In genomic region chr14:23046330-23046729, GRCm38 (mm10) we compare ENCODE assay signal across 9 mouse cellular contexts.
DNase-seq lines count a peak whose midpoint lies in the region; ATAC-seq and TF ChIP-seq lines count a peak whose summit lies in the region.
"Had no signal": no experiment of that assay in that cellular context is flagged by ENCODE, and none has a peak within 500 bp of the region (broad histone marks: within the 10 kb centered on the region; RNA-seq: fewer than 3 reads in every experiment).

No protein-coding gene starts in this region.

- H3K4me3 ChIP-seq in kidney, embryonic 14.5 days (ENCODE audit: low read length): no peak overlapping the region
- H3K4me3 ChIP-seq in limb, embryonic 14.5 days (replicated peaks; ENCODE audit: low read length): no peak overlapping the region
- H3K4me3 ChIP-seq: heart, embryonic 15.5 days had no signal

- no peak for TF ChIP-seq POLR2A in limb, embryonic 14.5 days (IDR thresholded peaks at IDR 0.05; ENCODE audit: borderline replicate concordance, extremely low read depth, insufficient read depth, insufficient read length)

- no peaks in the 10 kb centered on the region for H3K36me3 ChIP-seq in kidney, embryonic 14.5 days (ENCODE audit: control insufficient read depth, insufficient read depth, low read length)
- H3K36me3 ChIP-seq in limb, embryonic 14.5 days (ENCODE audit: control insufficient read depth, insufficient read depth, low read length): no peaks in the 10 kb centered on the region
- H3K36me3 ChIP-seq: heart, embryonic 15.5 days had no signal

- no peak overlapping the region for H3K27ac ChIP-seq in kidney, embryonic 14.5 days (ENCODE audit: low read depth, low read length)
- no peak overlapping the region for H3K27ac ChIP-seq in limb, embryonic 14.5 days (replicated peaks; ENCODE audit: low read depth, low read length)
- H3K27ac ChIP-seq: heart, embryonic 15.5 days had no signal

- no peak overlapping the region for H3K4me2 ChIP-seq in kidney, embryonic 14.5 days (replicated peaks; ENCODE audit: low read depth, low read length)
- H3K4me2 ChIP-seq in limb, embryonic 14.5 days (replicated peaks; ENCODE audit: low read depth, low read length, severe bottlenecking): no peak overlapping the region
- H3K4me2 ChIP-seq: heart, embryonic 15.5 days had no signal

- DNase-seq in A20 (ENCODE audit: low read depth, low spot score): peak; percentile 3
- peak; percentile 8 for DNase-seq in MEL-GATA-1-ER (ENCODE audit: extremely low read depth, low read depth)
- peak; percentile 70 for DNase-seq in cerebellum, adult 9-10 months
- peak; percentile 82 for DNase-seq in gastrocnemius, adult 18-20 months (ENCODE audit: low spot score)
- peak; percentile 78 for DNase-seq in limb, embryonic 14.5 days (ENCODE audit: low spot score)
- peak; percentile 30 for DNase-seq in retina, adult 2 months (ENCODE audit: low read depth, low spot score)

- H3K9ac ChIP-seq in kidney, embryonic 14.5 days (ENCODE audit: low read depth, low read length): no peak overlapping the region
- H3K9ac ChIP-seq in limb, embryonic 14.5 days (ENCODE audit: low read depth, low read length, severe bottlenecking): no peak overlapping the region
- H3K9ac ChIP-seq: heart, embryonic 15.5 days had no signal

- no peaks in the 10 kb centered on the region; the same call in 1 of the 2 replicates for H3K4me1 ChIP-seq in kidney, embryonic 14.5 days (ENCODE audit: control insufficient read depth, insufficient read depth, low read length)
- peaks cover 11% of the 10 kb centered on the region for H3K4me1 ChIP-seq in limb, embryonic 14.5 days (ENCODE audit: control insufficient read depth, insufficient read depth, low read length)
- H3K4me1 ChIP-seq: heart, embryonic 15.5 days had no signal

- 0 out of 2 replicates have a peak, but pooled peaks have one; percentile 60 for ATAC-seq in kidney, embryonic 14.5 days (ENCODE audit: low FRiP score, low TSS enrichment)
- ATAC-seq in limb, embryonic 14.5 days (ENCODE audit: low FRiP score, low read depth): no peak
- no peak for ATAC-seq in erythroid progenitor cell, adult 5-6 weeks (replicated peaks; ENCODE audit: low FRiP score, poor library complexity, severe bottlenecking)

- no peaks in the 10 kb centered on the region for H3K27me3 ChIP-seq in kidney, embryonic 14.5 days (ENCODE audit: control insufficient read depth, insufficient read depth, low read length)
- no peaks in the 10 kb centered on the region for H3K27me3 ChIP-seq in limb, embryonic 14.5 days (ENCODE audit: control insufficient read depth, insufficient read depth, low read length)
- H3K27me3 ChIP-seq: heart, embryonic 15.5 days had no signal

- 15% methylated on average over 4 of the region's 4 CpGs for WGBS in kidney, embryonic 14.5 days
- 13% methylated on average over 4 of the region's 4 CpGs for WGBS in limb, embryonic 14.5 days

- H3K9me3 ChIP-seq in kidney, embryonic 14.5 days (ENCODE audit: control insufficient read depth, low read length): no peaks in the 10 kb centered on the region
- H3K9me3 ChIP-seq in limb, embryonic 14.5 days (ENCODE audit: control insufficient read depth, low read length): no peaks in the 10 kb centered on the region
- H3K9me3 ChIP-seq: heart, embryonic 15.5 days had no signal

Comparison
In these comparisons a context has a peak if more than half of its experiments do, and no peak if none do; other contexts are left out.
1. DNase-seq: peak in every context shown above with its lines; median percentile 82 in gastrocnemius, adult 18-20 months; 78 in limb, embryonic 14.5 days; 70 in cerebellum, adult 9-10 months; 30 in retina, adult 2 months; 8 in MEL-GATA-1-ER; 3 in A20.